Mouse (Mus musculus) liver, embryonic 18 days (tissue): ENCODE data around the gene Rab15. TPM values are rescaled to one million over a fixed set of nuclear protein-coding genes. Genes with fewer than 3 reads are reported as not detected.

Experiments
- polyA plus RNA-seq: library from polyadenylated mRNA; depleted of rRNA; stranded (reverse); fragments of >200 nt; gene quantifications from 2 replicates; pipeline ENCODE4 v1.2.3, GENCODE M21; 2012; rRNA removed

Rab15 gene
- 0.13 and 0.23 TPM in 2 replicates for polyA plus RNA-seq

GRCm38 (mm10) chr12:76822651-76823041 is at the start of gene Rab15:
Gene Rab15, minus strand, starts transcription at chr12:76822908.

GRCm38 (mm10) chr12:76795350-76795749 is 27.4 kb downstream of the Rab15 start, which contains the start of gene Gpx2:
Gene Gpx2, minus strand, starts transcription at chr12:76795554.

DNA sequence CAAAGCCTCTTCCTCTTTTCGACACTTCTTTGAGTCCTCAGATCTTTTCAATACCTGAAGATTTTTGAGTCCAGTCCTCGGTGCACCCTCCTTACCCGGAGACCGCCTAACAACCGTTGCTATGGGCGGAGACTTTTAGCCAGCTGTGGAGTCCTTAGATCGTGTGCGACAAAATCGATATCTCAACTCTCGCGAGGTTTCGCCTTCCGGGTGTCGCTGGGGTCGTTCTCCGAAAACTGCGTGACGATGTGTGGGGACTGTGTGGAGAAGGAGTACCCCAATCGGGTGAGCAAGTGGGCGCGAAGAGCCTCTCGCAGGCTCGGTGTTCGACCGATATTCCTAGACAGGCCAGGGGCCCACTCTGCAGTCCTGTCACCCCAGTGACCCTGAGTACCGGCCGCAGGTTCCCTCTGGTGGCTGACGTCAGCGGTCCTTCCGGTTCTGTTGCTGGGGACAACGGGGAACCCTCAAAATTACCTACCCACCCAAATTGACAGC is 57.3 kb downstream of the Rab15 start, which contains the start of the genes Churc1 and Fntb:
TSS of gene Churc1 (plus strand) at position 185 of the 498 bp plus-strand sequence.
TSS of gene Fntb (plus strand) at position 236 of the 498 bp plus-strand sequence.

Other genes with a start within 250 kb of the Rab15 start
- 15.5 and 20.7 TPM in 2 replicates for gene Sptb, start 112.4 kb downstream of the Rab15 start, polyA plus RNA-seq
- gene Churc1, start 57.4 kb downstream of the Rab15 start, polyA plus RNA-seq, result 41.1 and 41.2 TPM in 2 replicates
- gene Fntb, start 57.3 kb downstream of the Rab15 start, polyA plus RNA-seq, result 11.4 and 12.0 TPM in 2 replicates
- gene Gpx2, start 27.4 kb downstream of the Rab15 start, polyA plus RNA-seq, result 0.19 and 0.22 TPM in 2 replicates
- 22.5 and 23.6 TPM in 2 replicates for gene Max, start 139.3 kb upstream of the Rab15 start, polyA plus RNA-seq